Mouse (Mus musculus) G1E (cell line): ENCODE measurements around the gene Bbs9.

Experiments used
- CTCF ChIP-seq: IDR thresholded peaks from 2 replicates; pipeline ENCODE4 v1.5.1; 2012; ENCODE audit warnings: low read depth, low read length, inconsistent platforms, mixed read lengths
- GATA1 ChIP-seq: IDR thresholded peaks from 2 replicates; pipeline ENCODE4 v1.6.1; 2012; ENCODE audit warnings: borderline replicate concordance, low read length, inconsistent platforms, mixed read lengths
- POLR2AphosphoS5 ChIP-seq: IDR thresholded peaks from 2 replicates; pipeline ENCODE4 v1.6.1; 2012; ENCODE audit warnings: low read depth, low read length, inconsistent platforms; ENCODE audit not compliant: insufficient replicate concordance
- TAL1 ChIP-seq: conservative IDR thresholded peaks from 2 replicates; pipeline ENCODE4 v1.6.1; 2012; ENCODE audit warnings: low read depth, low read length, inconsistent platforms, mixed read lengths

DNA sequence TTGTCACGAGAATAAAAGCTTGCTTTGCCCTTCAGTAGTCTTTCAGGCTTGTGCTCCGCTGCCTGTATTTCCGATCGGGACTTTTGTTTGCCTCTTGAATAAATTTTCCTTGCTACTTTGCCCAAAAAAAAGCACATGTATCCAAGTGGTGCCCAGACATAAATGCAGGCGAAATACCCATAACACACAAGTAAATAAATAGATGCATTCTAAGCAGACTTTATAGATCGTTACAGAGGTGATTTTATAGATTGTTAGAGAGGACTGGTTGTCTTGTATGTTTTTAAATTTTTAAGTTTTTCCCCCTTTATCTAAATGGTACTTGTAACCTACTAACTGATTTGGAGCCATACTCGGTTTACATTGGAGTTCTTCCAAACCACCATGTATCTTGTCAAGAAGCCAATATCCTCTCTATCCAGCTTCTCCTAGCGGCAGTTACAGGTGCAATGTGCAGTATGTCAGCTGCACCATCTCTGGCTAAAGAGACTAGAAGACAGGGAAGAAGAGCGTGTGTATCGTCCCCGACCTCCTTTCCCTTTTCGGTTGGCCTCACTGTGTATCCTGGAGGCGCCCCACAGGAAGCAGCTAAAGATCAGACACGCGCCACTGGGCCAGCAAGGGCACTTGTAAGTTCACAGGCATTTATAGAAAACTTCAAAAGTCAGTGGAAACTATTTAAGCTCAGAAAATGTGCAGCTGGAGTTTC is 45.8 kb upstream of the Bbs9 start:
- TF ChIP-seq TAL1, result no peak
- TF ChIP-seq CTCF, result no peak
- no peak for TF ChIP-seq POLR2AphosphoS5
- TF ChIP-seq GATA1, result no peak
